Mouse (Mus musculus): ENCODE measurements at regions not wholly inside any gene's neighbourhood (a gene's known extent, or its start where the extent isn't known, plus 50 kb on each side); places are given as distances from the start of the nearest gene placed in this dataset.

DNA sequence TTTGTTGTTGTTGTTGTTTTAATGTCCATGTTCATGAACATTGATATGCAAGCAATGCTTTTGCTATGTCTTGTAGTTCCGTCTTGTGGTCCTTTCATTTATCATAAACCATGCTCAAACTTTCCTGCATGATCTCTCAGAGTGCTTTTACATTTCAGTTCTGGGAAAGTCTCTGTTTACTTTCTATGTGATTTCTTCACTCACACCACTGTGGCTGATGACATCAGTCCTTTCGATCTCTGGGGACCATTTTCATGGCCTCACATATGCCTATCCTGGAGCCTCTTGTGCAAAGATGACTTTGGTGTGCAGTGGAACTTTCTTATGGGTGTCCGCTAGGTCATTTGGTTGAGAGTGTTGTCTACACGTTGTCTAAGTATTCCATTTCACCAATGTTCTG is 105.1 kb downstream of the Bcl2l11 start:
- no peak overlapping the region for H3K4me3 ChIP-seq (replicated peaks; ENCODE audit: low read depth, low read length)
- no peak for DNase-seq (ENCODE audit: low spot score)
- no peaks in the 10 kb centered on the region for H3K9me3 ChIP-seq (replicated peaks; ENCODE audit: low read length)
- H3K27me3 ChIP-seq (ENCODE audit: insufficient read depth, low read length): no peaks in the 10 kb centered on the region
- no peaks in the 10 kb centered on the region for H3K36me3 ChIP-seq (ENCODE audit: insufficient read depth, low read length)
- no peak for ATAC-seq (replicated peaks; ENCODE audit: low FRiP score, low read depth)
- WGBS: 90% methylated on average over 4 of the region's 4 CpGs
- H3K4me2 ChIP-seq (ENCODE audit: low read length): no peak overlapping the region
- no peak overlapping the region for H3K27ac ChIP-seq
- H3K4me1 ChIP-seq (replicated peaks; ENCODE audit: insufficient read depth, low read length): 0 out of 2 replicates have a peak, but pooled peaks cover 3% of the 10 kb centered on the region
- no peak for TF ChIP-seq CTCF (IDR thresholded peaks at IDR 0.05; ENCODE audit: low read depth)
- H3K9ac ChIP-seq (ENCODE audit: low read depth, low read length): no peak overlapping the region

DNA sequence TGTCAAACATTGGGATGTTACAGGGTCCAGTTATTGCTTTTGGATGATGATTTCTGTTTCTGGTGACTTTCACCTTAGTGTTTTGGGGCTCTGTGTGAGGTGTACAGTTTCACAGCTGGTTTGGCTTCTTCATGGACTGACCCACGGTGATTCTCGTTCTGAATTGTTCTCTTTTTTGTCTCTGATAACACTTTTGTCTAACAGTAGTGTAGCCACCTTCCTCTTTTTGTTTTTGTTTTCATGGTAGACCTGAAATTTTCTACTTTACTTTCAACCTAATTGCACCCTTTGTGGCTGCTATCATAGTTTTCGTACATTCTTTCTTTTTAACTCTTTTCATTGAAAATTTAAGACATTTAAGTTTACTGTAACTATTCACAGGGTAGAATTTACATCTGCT is 105.5 kb downstream of the Bcl2l11 start:
- Histone ChIP-seq H3K36me3 (ENCODE audit: insufficient read depth, low read length) (no peaks in the 10 kb centered on the region), H3K9me3 (replicated peaks; ENCODE audit: low read length) (no peaks in the 10 kb centered on the region), H3K4me1 (replicated peaks; ENCODE audit: insufficient read depth, low read length) (0 out of 2 replicates have a peak, but pooled peaks cover 3% of the 10 kb centered on the region), H3K9ac (ENCODE audit: low read depth, low read length) (no peak overlapping the region), H3K4me2 (ENCODE audit: low read length) (no peak overlapping the region), H3K27ac (no peak overlapping the region), H3K27me3 (ENCODE audit: insufficient read depth, low read length) (no peaks in the 10 kb centered on the region), H3K4me3 (replicated peaks; ENCODE audit: low read depth, low read length) (no peak overlapping the region)
- TF ChIP-seq CTCF (IDR thresholded peaks at IDR 0.05; ENCODE audit: low read depth): no peak
- ATAC-seq (replicated peaks; ENCODE audit: low FRiP score, low read depth) (no peak), DNase-seq (ENCODE audit: low spot score) (no peak)
- 85% methylated on average over 3 of the region's 3 CpGs for WGBS

DNA sequence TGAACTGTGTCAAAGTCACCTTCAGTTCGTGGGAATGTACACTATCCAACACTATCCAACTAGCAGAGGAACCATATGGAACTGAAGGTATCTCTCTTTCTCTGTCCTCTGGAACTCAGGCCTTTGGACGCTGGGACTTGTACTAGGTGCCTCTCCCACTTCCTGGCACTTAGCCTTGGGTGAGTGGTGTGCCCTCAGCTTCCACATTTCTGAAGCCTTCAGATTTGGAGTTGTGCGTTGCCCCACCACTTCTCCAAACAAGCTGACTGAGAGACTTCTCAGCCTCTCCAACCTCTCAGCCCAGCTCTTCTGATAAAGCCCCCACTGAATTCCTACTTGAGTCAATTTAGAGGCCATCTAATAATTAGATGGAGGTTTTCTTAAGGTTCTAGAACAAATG is 106.2 kb downstream of the Bcl2l11 start:
- ATAC-seq (replicated peaks; ENCODE audit: low FRiP score, low read depth) (no peak), DNase-seq (ENCODE audit: low spot score) (no peak)
- no peaks in the 10 kb centered on the region for H3K9me3 ChIP-seq (replicated peaks; ENCODE audit: low read length)
- no peak overlapping the region for H3K27ac ChIP-seq
- 0 out of 2 replicates have a peak, but pooled peaks cover 3% of the 10 kb centered on the region for H3K4me1 ChIP-seq (replicated peaks; ENCODE audit: insufficient read depth, low read length)
- no peak overlapping the region for H3K9ac ChIP-seq (ENCODE audit: low read depth, low read length)
- no peaks in the 10 kb centered on the region for H3K36me3 ChIP-seq (ENCODE audit: insufficient read depth, low read length)
- H3K4me3 ChIP-seq (replicated peaks; ENCODE audit: low read depth, low read length): no peak overlapping the region
- TF ChIP-seq CTCF (IDR thresholded peaks at IDR 0.05; ENCODE audit: low read depth): no peak
- 71% methylated on average over 3 of the region's 3 CpGs for WGBS
- no peaks in the 10 kb centered on the region for H3K27me3 ChIP-seq (ENCODE audit: insufficient read depth, low read length)
- H3K4me2 ChIP-seq (ENCODE audit: low read length): no peak overlapping the region

DNA sequence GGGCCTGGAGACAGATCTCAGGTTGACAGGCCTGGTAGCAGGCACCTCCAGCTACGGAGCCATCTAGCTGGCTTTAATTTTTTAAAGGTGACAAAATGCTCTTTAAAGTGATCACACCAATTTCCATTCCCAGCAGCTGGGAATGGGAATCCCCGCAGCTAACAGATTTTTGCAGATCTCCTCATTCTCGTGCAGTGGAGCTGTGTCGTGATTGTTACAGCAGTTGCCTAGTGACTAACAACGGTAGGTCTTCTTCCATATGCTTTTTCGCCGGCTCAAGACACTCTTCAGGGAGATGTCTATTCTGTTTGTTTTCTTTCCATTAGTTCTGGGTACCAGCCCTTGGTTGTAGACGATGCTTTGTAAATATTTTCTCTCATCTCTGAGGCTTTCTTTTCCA is 109.3 kb downstream of the Bcl2l11 start:
- Histone ChIP-seq H3K27ac (no peak overlapping the region), H3K9ac (ENCODE audit: low read depth, low read length) (no peak overlapping the region), H3K4me2 (ENCODE audit: low read length) (no peak overlapping the region), H3K27me3 (ENCODE audit: insufficient read depth, low read length) (no peaks in the 10 kb centered on the region), H3K4me3 (replicated peaks; ENCODE audit: low read depth, low read length) (no peak overlapping the region), H3K4me1 (replicated peaks; ENCODE audit: insufficient read depth, low read length) (0 out of 2 replicates have a peak, but pooled peaks cover 3% of the 10 kb centered on the region), H3K9me3 (replicated peaks; ENCODE audit: low read length) (no peaks in the 10 kb centered on the region), H3K36me3 (ENCODE audit: insufficient read depth, low read length) (no peaks in the 10 kb centered on the region)
- no peak for ATAC-seq (replicated peaks; ENCODE audit: low FRiP score, low read depth)
- WGBS: 67% methylated on average over 8 of the region's 8 CpGs
- no peak for DNase-seq (ENCODE audit: low spot score)
- TF ChIP-seq CTCF (IDR thresholded peaks at IDR 0.05; ENCODE audit: low read depth): no peak

DNA sequence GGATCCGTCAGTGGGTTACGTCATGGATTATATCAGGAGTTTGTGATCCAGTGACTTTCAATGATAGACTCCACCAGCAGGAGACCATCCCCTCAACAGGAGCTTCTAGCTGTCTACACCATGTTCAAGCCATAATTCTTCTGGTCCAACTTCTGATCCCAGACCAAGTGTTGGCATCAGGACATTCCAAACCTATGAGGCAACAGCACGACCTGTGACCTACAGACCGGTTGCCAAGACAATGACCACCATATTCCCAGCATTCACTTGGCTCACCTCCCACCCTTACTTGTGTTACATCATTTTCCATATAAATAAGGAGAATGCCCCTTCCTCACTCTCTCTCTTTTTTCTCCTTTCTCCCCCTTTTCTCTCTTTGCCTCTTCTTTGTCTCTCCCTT is 113.6 kb downstream of the Bcl2l11 start:
- 86% methylated on average over 4 of the region's 4 CpGs for WGBS
- Histone ChIP-seq H3K4me2 (ENCODE audit: low read length) (no peak overlapping the region), H3K9ac (ENCODE audit: low read depth, low read length) (no peak overlapping the region), H3K9me3 (replicated peaks; ENCODE audit: low read length) (no peaks in the 10 kb centered on the region), H3K36me3 (ENCODE audit: insufficient read depth, low read length) (no peaks in the 10 kb centered on the region), H3K4me1 (replicated peaks; ENCODE audit: insufficient read depth, low read length) (peaks cover 10% of the 10 kb centered on the region; the same call in 1 of the 2 replicates), H3K27me3 (ENCODE audit: insufficient read depth, low read length) (no peaks in the 10 kb centered on the region), H3K27ac (no peak overlapping the region), H3K4me3 (replicated peaks; ENCODE audit: low read depth, low read length) (no peak overlapping the region)
- no peak for TF ChIP-seq CTCF (IDR thresholded peaks at IDR 0.05; ENCODE audit: low read depth)
- no peak for DNase-seq (ENCODE audit: low spot score)
- no peak for ATAC-seq (replicated peaks; ENCODE audit: low FRiP score, low read depth)

DNA sequence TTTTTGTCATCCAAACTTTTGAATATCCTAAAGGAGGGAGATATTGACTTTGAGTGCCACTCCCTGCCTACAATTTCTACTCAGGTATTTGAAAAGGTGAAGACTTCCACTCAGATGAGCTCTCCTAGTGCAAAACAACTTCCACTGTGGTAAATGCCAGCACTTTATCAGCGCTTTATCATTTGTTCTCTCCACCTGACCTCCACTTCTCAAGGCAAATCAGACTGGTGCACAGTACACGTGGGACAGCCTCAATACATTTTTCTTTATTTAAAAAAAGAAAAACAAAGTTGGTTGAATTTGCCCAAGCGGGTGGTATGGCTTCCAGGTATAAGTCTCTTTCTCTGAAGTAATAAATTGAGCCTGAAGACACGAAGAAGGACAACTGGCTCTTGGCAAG is 114.2 kb downstream of the Bcl2l11 start:
- Histone ChIP-seq H3K27me3 (ENCODE audit: insufficient read depth, low read length) (no peaks in the 10 kb centered on the region), H3K4me3 (replicated peaks; ENCODE audit: low read depth, low read length) (no peak overlapping the region), H3K9me3 (replicated peaks; ENCODE audit: low read length) (no peaks in the 10 kb centered on the region), H3K9ac (ENCODE audit: low read depth, low read length) (no peak overlapping the region), H3K27ac (peak overlapping the region; percentile 15; the same call in 1 of the 2 replicates), H3K4me2 (ENCODE audit: low read length) (no peak overlapping the region), H3K36me3 (ENCODE audit: insufficient read depth, low read length) (no peaks in the 10 kb centered on the region), H3K4me1 (replicated peaks; ENCODE audit: insufficient read depth, low read length) (peaks cover 10% of the 10 kb centered on the region; the same call in 1 of the 2 replicates)
- DNase-seq (ENCODE audit: low spot score): no peak
- no peak for TF ChIP-seq CTCF (IDR thresholded peaks at IDR 0.05; ENCODE audit: low read depth)
- ATAC-seq (replicated peaks; ENCODE audit: low FRiP score, low read depth): no peak
- 63% methylated on average over 4 of the region's 4 CpGs for WGBS

Data from kidney, postnatal 0 days (tissue).